Mouse (Mus musculus) midbrain, embryonic 10.5 days (tissue): ENCODE results near the gene Qsox1. TPM values are rescaled to one million over a fixed set of nuclear protein-coding genes. Genes with fewer than 3 reads are reported as not detected.

ENCODE experiments used
- DNase-seq: peaks from one replicate; pipeline ENCODE4 v3.0.0-alpha.2; 2017; ENCODE audit warnings: low spot score
- H3K27ac ChIP-seq: fragments of 300-500 bp; sonication (generic); replicated peaks from 2 replicates; pipeline ENCODE4 v1.5.1; 2016; ENCODE audit warnings: mild to moderate bottlenecking
- H3K27me3 ChIP-seq: fragments of 300-500 bp; sonication (generic); 2 replicates; pipeline ENCODE4 v1.6.1; 2016; ENCODE audit warnings: low read depth, mild to moderate bottlenecking; ENCODE audit not compliant: poor library complexity, severe bottlenecking
- H3K36me3 ChIP-seq: fragments of 300-500 bp; sonication (generic); 2 replicates; pipeline ENCODE4 v1.6.1; 2016; ENCODE audit warnings: mild to moderate bottlenecking, moderate library complexity
- H3K4me1 ChIP-seq: fragments of 300-500 bp; sonication (generic); 2 replicates; pipeline ENCODE4 v1.6.1; 2016
- H3K4me3 ChIP-seq: fragments of 300-500 bp; sonication (generic); 2 replicates; pipeline ENCODE4 v1.5.1; 2016; ENCODE audit warnings: mild to moderate bottlenecking, moderate library complexity
- H3K9me3 ChIP-seq: fragments of 300-500 bp; sonication (generic); replicated peaks from 2 replicates; pipeline ENCODE4 v1.6.1; 2016; ENCODE audit warnings: mild to moderate bottlenecking
- WGBS: fragments of 180-500 bp; shearing (Covaris S2); methylation state at CpG from one replicate; pipeline ENCODE4 v1.1.7; 2016; 5-methylcytosine and 5-hydroxymethylcytosine counted together
- polyA plus RNA-seq: library from polyadenylated mRNA; unstranded; fragments of >200 nt; fragmentation: Nextera tagmentation; extraction: Ambion mirVana; gene quantifications from 2 replicates; pipeline ENCODE4 v1.2.1, GENCODE M21; 2016

Gene Qsox1
- polyA plus RNA-seq = 18.0 and 24.2 TPM in 2 replicates

DNA sequence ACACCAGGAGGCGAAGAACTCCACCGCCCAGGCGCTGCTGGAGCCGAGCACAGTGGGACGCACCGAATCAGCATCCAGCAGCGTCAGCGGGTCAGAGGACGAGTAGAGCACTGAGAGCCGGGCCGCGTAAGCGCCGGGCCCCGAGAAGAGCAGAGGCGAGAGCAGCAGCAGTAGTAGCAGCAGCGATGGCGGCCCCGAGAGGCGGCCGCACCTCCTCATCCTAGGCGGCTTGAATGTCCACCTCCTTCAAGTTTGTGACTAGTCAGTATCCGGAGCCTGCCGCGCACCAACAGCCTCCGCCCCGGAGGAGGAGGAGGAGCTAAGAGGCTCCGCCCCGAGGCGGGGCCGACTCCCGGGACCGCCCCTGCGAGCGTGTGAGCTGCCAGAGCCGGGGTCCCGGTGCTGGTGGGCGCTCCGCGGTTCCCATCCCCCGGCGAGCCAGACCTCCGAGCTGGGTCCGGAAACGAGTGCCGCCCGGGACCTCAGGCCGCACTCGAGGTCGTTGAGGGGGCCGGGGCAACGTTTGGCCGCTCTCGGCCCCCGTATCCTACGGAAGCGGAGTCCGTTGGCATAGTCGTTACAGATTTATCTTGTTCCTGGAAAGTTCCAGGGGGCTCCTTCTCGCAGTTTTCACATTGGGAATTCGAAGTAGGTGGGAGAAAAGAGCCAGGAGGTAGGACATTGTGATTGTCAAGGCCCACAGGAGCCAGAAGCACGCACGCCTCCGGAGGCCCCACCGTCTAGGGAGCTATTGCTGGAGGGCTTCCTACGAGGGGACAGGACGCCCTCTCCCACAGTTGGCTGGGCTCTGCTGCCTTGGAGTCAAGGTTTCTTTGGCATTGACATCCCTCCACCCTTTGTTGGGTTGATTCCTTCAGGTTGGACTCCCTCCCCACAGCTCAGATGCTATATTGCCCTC lies at the start of gene Qsox1:
TSS of gene Qsox1 (minus strand) at position 309 of the 919 bp plus-strand sequence.
- H3K4me3 ChIP-seq = peak within 1 kb of the TSS; percentile 82
- peak within 1 kb of the TSS; percentile 86 for H3K27ac ChIP-seq
- DNase-seq = peak; percentile 91
- H3K27me3 ChIP-seq = peaks cover 35% of the 10 kb centered on the region
- no peaks in the 10 kb centered on the region for H3K9me3 ChIP-seq
- H3K4me1 ChIP-seq = peaks cover 35% of the 10 kb centered on the region
- 1% methylated on average over 67 of the region's 67 CpGs for WGBS
- H3K36me3 ChIP-seq = no peaks in the 10 kb centered on the region

DNA sequence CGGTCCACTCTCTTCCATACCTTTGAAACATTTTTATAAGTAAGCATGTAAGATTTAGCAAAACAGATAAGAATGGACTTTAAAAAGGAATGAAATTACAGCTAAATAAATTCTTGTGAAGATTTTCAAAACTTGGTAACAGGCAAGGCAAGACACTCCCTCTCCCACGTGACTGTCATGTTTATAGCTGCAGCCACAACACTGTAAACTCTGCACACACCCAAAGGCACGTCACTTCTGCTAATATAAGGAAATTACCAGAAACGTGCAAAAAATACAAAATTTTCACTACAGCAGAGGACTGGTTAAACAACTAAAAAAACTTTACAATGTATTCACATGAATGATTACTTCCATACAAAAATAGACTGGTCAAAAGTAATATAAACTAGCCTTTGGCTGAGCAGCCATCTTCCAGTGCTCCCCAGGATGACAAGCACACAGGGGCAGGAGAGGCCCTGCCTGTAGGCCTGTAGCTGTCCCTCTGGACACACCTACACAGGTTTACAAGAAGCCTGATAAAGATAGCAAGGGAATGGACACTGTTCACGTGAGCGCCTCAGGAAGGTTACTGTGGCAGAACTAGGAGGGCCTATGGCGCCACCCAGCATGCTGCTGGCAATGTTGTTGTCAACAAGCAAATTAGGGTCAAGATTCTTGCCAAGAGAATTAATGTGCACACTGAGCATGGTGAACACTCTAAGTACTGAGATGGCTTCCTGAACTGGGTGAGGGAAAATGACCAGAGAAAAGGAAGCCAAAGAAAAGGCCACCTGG lies 42.4 kb upstream of the Qsox1 start:
- H3K36me3 ChIP-seq = peaks cover 74% of the 10 kb centered on the region

DNA sequence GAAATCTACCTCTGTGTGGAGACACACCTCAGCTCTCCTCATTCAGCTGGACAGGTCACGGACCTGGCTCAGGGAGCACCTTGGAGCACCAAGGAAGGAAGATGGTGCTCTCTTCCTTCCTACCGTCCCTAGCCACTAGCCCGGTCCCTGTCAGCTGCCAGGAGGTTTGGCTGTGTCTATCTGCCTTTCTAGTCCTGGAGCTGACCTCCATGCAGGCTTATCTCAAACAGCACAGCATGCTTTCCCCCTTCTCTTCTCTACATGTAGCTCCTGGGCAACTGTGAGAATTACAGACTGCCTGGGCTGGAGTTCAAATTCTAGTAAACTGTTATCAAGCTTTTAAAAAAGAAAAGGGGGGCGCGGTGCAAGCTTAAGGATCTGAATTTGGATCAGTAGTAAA lies 40.3 kb upstream of the Qsox1 start:
- H3K36me3 ChIP-seq = peaks cover 64% of the 10 kb centered on the region
- no peaks in the 10 kb centered on the region for H3K9me3 ChIP-seq
- H3K4me3 ChIP-seq = no peak overlapping the region
- WGBS = 92% methylated on average over 5 of the region's 5 CpGs
- no peaks in the 10 kb centered on the region for H3K4me1 ChIP-seq
- no peak for DNase-seq
- no peak overlapping the region for H3K27ac ChIP-seq
- H3K27me3 ChIP-seq = no peaks in the 10 kb centered on the region

More for the DNA sequence above, 42.4 kb upstream of the Qsox1 start:
- Histone ChIP-seq H3K27ac (no peak overlapping the region), H3K27me3 (no peaks in the 10 kb centered on the region), H3K4me1 (no peaks in the 10 kb centered on the region), H3K9me3 (no peaks in the 10 kb centered on the region), H3K4me3 (no peak overlapping the region)
- 89% methylated on average over 7 of the region's 7 CpGs for WGBS
- no peak for DNase-seq

DNA sequence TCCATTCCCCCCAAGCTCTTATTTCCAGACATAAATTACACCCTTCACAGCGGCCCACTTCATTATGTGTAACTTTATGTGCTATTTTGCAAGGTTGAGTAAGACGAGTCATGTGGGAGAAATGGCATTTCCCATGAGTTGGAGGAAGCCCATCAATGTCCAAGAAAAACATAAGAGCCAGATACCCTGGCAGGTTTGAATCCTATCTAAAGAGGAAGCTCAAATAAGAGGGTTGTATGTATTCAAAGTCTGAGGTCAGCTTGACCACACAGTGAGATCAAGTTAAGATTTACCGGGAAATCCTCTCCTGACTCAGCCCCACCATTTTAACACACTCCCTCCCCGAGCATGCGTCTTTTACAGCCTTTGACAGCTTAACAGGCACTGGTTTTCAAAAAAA lies 31.5 kb upstream of the Qsox1 start:
- Histone ChIP-seq H3K4me3 (no peak overlapping the region), H3K27me3 (no peaks in the 10 kb centered on the region), H3K9me3 (no peaks in the 10 kb centered on the region), H3K36me3 (peaks cover 38% of the 10 kb centered on the region), H3K27ac (no peak overlapping the region), H3K4me1 (no peaks in the 10 kb centered on the region)
- WGBS = 94% methylated on average over 5 of the region's 5 CpGs
- DNase-seq = no peak

DNA sequence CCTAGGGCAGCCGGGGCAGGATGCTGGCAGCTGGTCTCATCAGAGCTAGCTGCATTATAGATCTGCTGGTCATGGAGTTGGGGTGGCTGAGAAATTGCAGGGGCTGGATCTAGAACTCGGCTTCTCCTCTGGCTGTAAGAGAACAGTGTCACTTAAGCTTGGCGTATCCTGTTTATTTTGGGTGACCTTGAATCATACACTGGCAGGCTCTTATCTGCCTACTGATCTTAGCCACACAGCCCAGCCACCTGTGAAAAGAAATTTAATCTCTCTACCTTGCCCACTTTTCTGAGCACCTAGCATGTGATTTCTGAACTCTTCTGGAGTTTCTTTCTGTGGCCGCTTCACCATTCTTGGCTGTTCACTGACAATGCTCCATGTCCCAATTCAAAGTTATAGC lies 30.8 kb upstream of the Qsox1 start:
- no peaks in the 10 kb centered on the region for H3K27me3 ChIP-seq
- H3K4me3 ChIP-seq = no peak overlapping the region
- WGBS = 94% methylated on average over 4 of the region's 4 CpGs
- H3K27ac ChIP-seq = no peak overlapping the region
- no peaks in the 10 kb centered on the region for H3K4me1 ChIP-seq
- no peak for DNase-seq
- peaks cover 36% of the 10 kb centered on the region for H3K36me3 ChIP-seq
- H3K9me3 ChIP-seq = no peaks in the 10 kb centered on the region

DNA sequence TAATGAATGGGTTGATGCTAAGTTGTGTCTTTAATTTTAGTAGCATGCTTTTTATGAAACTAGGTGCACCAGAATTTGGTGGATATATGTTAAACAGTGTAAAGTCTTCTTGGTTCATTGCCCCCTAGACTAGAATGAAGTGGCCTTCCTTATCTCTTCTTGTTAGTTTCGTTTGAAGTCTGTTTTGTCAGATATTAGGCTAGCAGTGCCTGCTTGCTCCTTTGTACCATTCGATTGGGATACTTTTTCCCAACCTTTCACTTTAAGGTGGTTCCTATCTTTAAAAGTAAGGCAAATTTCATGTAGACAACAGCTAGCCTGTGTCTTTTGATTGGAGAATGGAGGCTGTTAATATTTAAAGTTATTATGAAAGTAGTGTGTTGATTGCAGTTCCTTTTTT lies 23.0 kb upstream of the Qsox1 start:
- Histone ChIP-seq H3K4me1 (no peaks in the 10 kb centered on the region), H3K4me3 (no peak overlapping the region), H3K36me3 (peaks cover 4% of the 10 kb centered on the region; the same call in 1 of the 2 replicates), H3K27ac (no peak overlapping the region), H3K9me3 (no peaks in the 10 kb centered on the region), H3K27me3 (no peaks in the 10 kb centered on the region)
- no peak for DNase-seq
- 84% methylated on average over 2 of the region's 2 CpGs for WGBS

DNA sequence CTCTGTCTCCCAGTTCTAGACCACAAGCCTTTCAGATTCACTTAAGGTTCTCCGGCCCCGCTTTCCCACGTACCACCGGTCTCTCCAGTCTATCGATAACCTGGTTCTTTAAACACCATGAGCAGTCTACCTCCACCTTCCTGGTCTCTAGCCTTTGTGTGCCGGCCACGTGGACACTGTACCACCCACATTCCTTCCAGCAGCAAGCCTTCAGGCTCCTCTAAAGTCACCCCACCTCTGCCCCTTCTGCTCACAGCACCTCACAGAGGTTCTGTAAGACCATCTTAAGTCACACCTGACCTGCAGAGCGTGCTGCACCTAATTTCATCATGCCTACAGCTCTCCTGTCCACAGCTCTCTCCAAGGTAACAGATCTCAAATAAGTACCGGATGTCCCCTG lies 20.9 kb upstream of the Qsox1 start:
- DNase-seq = no peak
- 91% methylated on average over 9 of the region's 9 CpGs for WGBS
- Histone ChIP-seq H3K4me3 (no peak overlapping the region), H3K27me3 (no peaks in the 10 kb centered on the region), H3K9me3 (no peaks in the 10 kb centered on the region), H3K4me1 (no peaks in the 10 kb centered on the region), H3K27ac (no peak overlapping the region), H3K36me3 (peaks cover 3% of the 10 kb centered on the region; the same call in 1 of the 2 replicates)

DNA sequence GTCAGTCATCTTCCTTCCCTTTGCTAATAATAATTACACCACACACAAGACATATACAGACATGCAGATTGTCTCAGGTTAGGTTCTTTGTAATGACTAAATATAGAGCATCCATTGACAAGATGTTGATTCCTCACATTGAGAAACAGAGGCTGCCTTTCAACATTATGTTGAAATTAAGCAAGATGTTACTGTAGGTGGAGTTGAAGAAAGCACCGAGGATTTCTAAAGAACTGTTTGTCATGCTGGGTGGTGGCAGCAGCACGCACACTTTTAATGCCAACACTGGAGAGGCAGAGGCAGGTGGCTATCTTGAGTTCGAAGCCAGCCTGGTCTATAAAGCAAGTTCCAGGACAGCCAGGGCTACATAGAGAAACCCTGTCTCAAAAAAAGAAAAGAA lies 19.3 kb upstream of the Qsox1 start:
- DNase-seq = no peak
- Histone ChIP-seq H3K27me3 (no peaks in the 10 kb centered on the region), H3K9me3 (no peaks in the 10 kb centered on the region), H3K4me3 (no peak overlapping the region), H3K4me1 (no peaks in the 10 kb centered on the region), H3K36me3 (no peaks in the 10 kb centered on the region), H3K27ac (no peak overlapping the region)
- 88% methylated on average over 3 of the region's 3 CpGs for WGBS

DNA sequence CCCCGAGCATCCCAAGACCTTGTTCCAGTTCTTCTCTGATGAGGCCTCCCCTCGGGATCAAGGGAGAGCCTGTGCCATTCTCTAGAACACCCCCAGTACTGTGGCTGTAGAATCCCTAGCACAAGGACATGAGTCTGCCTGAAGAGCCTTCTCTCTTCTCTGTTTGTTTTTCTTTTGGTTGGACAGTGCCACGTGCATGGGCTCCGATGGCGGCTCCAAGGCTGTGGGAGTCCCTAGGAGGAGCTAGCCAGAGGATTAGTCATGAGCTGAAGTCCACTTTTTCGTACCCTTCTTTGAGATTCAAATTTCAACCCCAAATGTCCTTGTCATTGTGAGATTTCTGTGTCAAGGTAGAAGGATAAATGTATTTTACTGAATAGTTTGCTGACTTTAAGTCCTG lies 18.2 kb upstream of the Qsox1 start:
- Histone ChIP-seq H3K4me3 (no peak overlapping the region), H3K9me3 (no peaks in the 10 kb centered on the region), H3K4me1 (no peaks in the 10 kb centered on the region), H3K36me3 (no peaks in the 10 kb centered on the region), H3K27ac (no peak overlapping the region), H3K27me3 (no peaks in the 10 kb centered on the region)
- DNase-seq = no peak
- 78% methylated on average over 6 of the region's 6 CpGs for WGBS

DNA sequence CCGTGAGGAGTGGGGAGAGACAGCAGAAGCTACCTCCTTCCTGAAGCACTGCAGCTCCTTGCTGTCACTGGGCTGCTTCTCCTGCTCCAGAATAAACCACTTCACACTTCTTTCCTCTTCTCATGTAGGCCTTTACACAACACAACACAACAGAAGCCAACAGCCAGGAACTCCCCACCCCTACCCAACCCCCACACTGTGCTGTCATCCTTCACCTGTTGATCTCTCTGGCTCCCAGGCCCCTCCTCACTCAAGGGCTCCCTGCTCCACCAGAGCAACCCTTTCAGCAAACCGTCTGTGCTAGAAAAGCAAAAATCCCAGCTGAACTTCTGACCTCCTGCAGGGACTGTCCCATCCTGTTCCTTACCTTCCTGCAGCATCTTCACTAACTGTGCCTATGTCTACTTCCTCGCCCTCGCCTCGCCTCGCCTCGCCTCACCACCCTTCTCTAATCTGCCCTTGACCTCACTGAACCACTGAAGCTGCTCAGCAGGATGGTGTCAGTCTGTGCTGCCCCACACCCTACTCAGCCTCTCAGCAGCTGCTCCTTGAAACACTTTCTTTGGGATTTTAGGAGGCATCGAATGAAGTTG lies 15.1 kb upstream of the Qsox1 start:
- no peak for DNase-seq
- no peaks in the 10 kb centered on the region for H3K9me3 ChIP-seq
- no peaks in the 10 kb centered on the region for H3K27me3 ChIP-seq
- H3K27ac ChIP-seq = no peak overlapping the region
- H3K4me3 ChIP-seq = no peak overlapping the region
- 62% methylated on average over 8 of the region's 8 CpGs for WGBS
- no peaks in the 10 kb centered on the region for H3K36me3 ChIP-seq
- H3K4me1 ChIP-seq = no peaks in the 10 kb centered on the region

DNA sequence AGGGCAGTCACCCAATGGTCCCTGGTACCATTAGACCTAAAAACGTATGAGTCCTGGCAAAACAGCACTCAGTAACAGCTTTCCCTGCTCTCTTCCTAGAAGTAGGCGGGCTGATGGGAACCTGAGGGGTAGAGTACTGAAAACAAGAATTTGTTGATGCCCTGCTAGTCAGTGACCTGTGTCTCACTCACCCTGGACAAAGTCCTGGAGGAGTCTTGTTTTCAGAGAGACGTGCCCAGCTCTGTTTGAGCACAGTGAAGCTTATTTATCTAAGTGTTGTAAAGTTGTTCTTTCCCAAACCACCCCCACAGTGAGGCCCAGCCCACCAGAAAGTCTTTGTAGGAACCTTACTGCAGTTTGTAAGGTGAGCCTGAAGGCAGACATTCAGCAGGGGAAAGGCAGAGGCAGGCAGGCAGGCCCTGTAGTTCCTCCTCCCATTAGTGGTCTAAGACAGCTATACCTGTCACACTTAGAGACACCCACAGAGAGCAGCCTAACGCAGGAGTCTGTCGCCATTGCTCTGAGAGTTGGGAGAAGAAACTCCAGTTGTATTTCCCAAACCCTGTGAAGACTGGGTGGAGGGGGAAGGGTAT lies 14.2 kb upstream of the Qsox1 start:
- H3K9me3 ChIP-seq = no peaks in the 10 kb centered on the region
- H3K27ac ChIP-seq = no peak overlapping the region
- DNase-seq = no peak
- no peaks in the 10 kb centered on the region for H3K4me1 ChIP-seq
- H3K4me3 ChIP-seq = no peak overlapping the region
- no peaks in the 10 kb centered on the region for H3K36me3 ChIP-seq
- H3K27me3 ChIP-seq = no peaks in the 10 kb centered on the region
- WGBS = 61% methylated on average over 5 of the region's 5 CpGs

DNA sequence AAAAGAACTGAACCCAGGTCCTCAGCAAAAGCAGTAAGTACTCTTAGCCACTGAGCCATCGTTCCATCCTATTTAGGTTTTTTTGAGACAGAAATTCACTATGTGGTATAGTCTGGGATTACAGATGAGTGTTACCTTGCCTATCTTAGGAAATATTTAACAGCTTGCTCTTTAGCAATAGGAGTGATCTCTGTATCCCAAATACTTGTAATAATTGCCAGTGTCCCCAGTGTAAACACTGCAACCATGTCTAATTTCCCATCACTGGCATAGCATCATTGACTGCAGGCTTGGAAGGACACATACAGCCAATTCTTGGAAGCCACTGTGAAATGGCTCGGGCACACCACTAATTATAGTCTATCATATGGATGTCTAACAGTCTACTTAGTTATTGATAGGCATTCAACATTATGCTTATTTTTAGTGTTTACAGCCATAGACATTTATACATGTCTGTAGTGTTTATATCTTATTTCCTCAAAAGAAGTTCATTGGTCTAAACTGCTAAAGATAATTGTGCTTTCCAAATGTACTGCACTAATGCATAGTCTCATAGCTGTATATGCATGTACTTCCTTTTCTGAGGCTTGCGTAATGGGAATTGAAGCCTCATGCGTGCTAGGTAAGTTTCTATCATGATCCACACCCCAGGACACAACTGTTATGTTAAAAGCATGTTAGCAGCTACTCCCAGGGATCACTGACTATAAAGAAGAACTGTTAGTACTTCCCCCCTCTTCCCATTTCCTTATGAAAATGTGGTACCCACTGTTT lies 13.4 kb upstream of the Qsox1 start:
- Histone ChIP-seq H3K4me1 (no peaks in the 10 kb centered on the region), H3K27me3 (no peaks in the 10 kb centered on the region), H3K9me3 (no peaks in the 10 kb centered on the region), H3K36me3 (no peaks in the 10 kb centered on the region), H3K4me3 (no peak overlapping the region), H3K27ac (no peak overlapping the region)
- no peak for DNase-seq
- WGBS = 90% methylated on average over 4 of the region's 4 CpGs
